Mouse (Mus musculus) left cerebral cortex, adult 8-10 months (tissue): ENCODE results near the gene Znrf4. TPM values are rescaled to one million over a fixed set of nuclear protein-coding genes. Genes with fewer than 3 reads are reported as not detected.
A peak's percentile ranks its signal among the peaks of the same experiment; 100 is the strongest.
"Not testable (repeated sequence)": the region's sequence is repeated elsewhere in the genome, so short reads cannot be mapped to it uniquely, and the experiment has no call there.

ENCODE experiments used
- DNase-seq, 2 experiments: peaks; one replicate each; pipeline ENCODE4 v3.0.0; 2022; ENCODE audit warnings: low spot score in 2 of 2
- total RNA-seq, 4 experiments: library from RNA; stranded (reverse); gene quantifications; 2 replicates each; pipeline ENCODE4 v1.2.4; 2022

The Znrf4 gene
- total RNA-seq, 4 experiments from 2014 or later: not detected

DNA sequence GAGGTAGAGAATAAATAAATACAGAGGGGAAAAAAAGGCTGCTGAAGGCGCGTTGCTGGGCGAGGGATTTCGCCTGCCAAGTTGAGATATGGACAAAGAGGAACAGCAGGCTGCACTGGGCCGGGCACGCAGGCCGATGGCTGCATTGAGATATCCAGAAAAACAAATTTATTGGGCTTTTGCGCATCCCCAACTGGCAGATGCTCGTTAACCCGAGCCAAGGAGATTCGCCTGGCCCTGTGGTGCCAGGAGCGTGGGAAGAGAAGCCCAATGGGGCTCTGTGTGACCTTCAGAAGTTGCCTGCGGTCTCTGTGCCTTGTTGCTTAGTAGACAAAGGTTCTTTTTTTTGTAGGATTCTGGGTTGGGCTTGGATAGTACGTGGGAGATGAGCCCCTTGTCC, 24.0 kb upstream of the Znrf4 start:
- DNase-seq: no peak

DNA sequence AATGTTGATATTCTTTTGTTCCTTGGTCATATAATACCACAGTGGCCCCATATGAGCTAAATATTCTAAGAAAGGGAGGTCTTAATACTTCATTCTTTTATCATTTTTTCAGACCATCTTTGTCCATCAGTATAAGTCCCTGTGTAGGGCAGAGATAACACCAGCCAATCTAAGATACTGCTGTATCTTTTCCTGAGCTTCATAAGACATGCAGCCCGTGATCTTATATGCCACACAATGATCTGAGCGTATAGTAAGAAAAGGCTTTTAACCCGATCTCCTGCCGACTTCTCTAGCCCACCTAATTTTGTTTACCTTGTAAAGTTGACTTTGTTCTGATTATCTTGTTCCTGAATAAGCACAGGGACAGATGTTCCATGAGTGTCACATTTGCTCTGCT, 12.7 kb upstream of the Znrf4 start:
- DNase-seq: no peak

DNA sequence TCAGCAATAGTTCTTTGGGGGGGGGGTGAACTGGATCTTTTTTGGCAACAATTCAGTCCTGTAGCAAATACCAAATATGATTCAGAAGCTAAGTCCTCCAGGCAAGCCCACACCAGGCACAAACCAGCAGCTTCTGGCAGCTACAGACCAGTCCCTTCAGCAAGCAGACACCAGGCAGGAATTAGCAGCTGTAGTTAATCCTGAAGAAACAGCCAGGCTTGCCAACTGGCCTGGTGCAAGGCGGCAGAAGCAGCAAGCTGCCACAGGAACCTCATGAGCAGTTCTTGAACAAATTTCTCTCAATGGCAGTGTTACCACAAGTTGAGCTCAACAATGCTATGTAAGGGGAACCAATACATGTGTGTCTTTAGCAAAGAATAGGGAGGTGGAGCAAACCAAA, 10.5 kb upstream of the Znrf4 start:
- DNase-seq: no peak

DNA sequence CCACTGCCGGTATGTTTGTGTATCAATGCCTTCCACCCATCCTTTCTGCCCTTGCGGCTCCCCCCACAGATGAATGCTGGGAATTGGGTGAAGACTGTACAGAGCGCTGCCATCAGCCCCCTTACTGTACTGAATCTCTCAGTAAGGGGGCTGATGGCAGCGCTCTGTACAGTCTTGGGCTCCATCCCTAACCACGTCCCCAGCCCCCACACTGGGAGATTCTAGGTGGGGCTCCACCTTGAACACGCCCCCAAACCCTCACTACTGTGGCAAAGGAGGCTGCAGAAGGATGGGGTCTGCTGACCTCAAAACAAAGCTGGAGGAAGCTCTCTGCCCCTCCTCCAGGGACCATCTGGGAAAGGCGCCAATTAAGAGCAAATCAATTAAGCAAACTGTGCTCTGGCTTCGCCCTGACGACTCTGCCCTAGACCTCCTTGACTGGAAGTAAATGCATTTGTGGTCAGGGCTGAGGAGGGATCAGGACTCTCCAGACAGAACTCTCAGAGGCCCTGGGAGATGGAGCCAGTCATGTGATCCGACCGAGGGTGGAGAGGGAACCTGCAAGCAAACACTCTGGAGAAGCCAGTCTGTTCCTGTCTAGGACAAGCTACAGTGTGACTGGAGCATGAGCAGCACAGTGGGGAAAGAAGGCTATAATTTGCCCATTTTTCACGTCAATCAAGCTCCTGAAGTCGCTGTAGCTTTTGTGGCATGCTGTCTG, 3.6 kb upstream of the Znrf4 start:
- DNase-seq: no peak

DNA sequence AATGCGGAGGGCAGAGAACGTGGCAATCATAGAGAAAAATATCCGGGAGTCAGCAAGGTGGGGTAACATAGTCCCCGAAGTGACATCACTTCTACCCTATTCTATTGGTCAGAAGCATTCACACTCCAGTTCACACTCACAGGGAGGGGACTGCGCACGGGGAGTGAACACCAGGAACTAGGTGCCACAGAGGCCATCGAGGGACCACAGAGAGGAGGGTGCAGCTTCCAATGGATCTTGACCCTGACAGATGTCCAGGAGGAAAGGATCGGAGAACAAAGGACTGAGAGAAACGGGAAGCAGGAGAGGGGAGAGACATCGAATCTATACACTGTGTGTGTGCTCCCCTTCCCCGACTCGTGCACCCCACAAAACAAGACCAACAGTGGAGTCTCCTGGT, 2.7 kb upstream of the Znrf4 start:
- no peak for DNase-seq

DNA sequence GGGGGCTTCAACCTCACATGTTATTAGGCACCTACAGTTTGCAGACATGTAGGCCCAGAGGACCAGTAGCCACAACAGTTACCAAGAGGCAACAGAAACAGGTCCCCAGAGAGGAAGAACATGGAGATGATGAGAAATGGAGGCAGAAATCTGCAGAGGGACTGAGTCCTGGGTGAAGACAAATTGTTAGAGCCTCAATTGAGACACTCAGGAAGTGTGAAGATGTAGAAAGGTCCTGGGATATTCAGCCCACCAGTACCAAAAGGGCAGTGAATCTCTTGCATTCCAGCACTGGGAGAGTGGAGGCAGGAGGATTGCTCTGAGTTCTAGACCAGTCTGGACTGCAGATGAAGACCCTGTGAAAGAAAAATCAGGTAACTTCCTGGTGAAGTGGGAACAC, 2.1 kb upstream of the Znrf4 start:
- DNase-seq: no peak

DNA sequence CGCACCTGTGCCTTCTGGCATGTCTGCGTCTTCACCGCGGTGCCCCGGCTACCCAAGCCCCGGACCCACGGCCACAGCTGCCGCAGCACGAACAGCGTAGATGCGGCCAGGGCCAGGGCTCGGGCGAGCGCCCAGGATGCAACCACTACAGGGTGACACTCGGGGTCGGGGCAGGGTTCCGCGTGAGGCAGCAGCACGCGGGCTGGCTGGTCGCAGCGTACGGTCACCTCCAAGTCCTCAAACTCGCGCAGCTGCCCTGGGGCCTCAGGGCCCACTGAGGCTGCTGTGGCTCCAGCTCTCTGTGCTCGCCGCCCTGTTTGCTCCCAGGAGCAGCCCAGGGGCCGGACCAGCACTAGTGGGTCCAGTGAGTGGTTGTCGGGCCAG, 532 bp downstream of the Znrf4 start:
- DNase-seq: no peak

DNA sequence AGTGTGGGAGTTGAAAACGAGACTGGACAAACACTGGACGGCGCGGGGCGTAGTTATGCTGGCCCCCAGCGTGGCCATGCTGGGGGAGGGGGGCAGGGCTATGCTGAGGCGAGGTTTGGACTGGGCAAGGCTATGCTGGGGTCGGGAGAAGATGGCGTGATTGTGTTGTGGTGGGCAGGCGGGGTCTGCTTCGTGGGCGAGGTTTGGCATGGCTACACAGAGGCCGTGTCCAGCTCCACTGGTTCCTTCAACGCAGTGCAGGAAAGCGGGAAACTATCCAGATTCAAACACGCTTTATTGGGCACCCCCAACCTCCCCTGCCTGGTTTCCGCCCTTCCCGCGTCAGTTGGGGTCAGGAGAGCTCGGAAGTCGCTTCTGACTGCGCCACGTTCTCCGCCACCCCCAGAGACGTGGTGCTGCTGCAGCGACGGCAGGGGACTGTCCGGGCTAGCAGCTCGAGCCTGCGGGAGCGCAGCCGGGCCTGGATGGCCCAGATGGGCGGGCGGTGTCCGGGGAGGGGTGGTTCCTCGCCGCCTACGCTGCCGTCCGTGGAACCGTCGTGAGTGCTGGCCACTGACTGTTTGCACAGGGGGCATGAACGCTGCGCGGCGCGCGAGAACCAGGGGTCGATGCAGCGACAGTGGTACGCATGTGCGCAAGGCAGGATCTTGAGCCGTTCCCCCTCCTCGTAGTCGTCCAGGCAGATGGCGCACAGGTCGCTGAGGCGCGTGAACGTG, 1.1 kb downstream of the Znrf4 start:
- DNase-seq: no peak

DNA sequence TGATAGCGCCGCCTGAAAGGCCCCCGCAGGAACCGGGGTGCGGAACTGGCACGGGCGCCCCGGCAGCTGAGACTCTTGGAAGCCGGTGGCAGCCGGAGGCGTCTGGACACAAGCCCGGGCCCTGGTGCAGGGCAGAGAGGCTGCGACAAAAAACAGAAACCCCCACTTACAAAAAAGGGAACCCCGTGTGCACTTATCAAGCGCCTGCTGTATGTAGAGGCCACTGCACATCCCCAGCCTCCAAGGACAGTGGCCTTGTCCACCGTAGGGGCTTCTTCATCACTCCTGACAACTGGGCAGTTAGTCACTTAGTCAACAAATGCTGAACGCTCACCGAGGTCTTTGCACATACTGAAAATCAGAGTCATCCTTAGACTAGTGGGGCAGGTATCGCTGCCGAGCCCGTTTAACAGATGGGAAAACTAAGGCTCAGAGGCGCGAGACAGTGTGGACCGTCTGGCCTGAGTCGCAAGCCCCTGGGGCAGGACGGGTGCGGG, 1.7 kb downstream of the Znrf4 start:
- DNase-seq: no peak

DNA sequence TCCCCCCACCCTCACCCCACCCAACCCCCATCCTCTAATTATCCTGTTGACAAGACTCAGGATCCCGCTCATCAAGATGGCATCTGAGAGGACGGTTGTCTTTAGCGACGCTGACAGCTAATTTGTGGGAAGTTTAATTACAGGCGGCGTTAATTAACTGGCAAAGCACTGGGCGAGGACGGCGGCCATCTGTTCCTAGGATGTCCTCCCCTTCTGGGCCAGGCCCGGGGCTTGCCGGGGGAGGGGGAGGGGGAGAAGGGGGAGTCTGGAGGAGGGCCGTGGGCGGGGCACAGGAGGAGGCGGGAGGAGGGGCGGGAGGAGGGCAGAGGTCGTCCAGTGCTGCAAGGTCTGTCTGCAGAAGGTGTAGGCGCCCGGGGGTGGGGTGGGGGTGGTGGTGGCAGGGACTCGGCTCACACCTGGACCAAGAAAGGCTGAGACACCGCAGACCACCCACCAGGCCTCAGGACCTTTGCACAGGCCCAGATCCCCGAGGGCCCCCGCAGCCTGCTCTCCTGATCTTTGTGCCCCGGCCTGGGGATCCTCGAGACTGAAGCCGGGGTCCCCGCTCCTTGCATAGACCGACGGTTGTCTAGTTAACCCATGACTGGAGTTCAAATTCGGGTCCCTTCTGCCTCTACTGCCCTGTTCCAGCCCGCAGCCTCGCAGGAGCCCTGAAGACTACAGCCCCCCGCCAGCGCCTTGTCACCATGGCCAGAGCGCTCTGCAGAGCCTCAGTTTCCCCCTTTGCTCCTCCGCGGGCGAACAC, 2.3 kb downstream of the Znrf4 start:
- DNase-seq: no peak

DNA sequence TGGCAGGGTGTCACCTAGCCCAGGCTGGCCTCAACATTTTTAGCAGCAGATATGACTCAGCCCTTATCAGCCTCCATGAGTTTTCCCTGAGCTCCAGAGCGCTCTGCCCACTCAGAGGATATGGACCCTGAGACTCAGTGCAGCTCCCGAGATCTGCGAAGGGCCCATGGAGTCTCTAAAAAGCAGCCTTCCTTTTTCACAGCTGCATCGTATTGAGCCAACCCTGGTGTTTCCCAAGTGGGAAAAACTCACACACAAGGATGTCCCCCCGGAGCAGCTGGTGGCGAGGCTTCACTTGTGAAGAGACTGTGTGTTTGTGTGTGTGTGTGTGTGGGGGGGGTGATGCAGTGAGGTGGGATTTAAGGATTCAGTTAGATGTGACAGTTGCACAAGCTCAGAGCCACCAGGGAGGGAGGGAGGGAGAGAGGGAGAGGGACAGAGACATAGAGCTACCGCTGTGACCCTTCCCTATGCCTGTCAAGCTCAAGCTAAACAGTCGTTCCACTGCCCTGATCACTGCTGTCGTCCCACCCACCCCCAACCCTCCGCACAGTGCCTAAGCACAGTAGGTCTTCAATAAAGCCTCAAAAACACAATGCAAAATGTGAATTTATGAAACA, 3.1 kb downstream of the Znrf4 start:
- DNase-seq: no peak

DNA sequence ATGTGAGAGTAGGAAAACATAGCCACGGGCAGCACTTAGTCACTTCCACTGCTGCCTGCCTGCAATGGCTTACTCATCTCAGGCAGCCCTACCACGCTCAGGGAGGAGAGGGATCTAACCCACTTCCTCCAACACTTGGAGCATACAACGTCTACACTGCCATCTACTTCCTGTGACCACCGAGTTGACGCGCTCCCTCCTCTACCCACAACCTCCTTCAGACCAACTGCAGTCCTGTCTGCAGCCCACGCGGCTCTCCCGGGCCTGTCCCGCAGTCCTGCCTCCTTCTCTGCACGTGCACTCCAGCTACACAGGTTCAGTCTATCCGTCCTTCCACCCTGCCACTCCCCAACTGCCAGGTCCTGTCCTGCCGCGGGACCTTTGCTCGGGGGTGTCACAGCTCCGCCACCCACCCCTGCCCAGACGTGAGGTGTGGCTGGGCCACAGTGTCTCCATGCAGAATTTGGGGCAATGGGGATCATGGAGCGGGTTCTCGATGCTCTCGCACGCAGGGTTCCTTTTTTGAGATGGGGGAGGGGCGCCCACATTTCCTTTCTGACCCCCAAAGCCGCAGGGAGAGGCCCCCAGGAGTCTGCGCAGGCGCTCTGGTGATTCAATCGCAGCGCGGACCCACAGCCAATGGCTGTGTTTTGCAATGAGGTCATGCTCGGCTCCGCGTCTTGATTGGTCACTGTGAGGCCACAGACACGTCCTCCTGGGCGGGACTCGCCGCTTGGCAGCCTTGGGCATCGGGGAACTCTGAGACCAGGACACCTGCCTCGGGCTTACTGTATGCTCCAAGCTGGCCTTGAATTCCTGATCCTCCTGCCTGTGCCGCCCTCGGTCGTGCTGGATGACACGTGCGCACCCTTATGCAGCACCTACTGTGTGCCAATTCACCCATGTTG, 4.8 kb downstream of the Znrf4 start:
- peak; percentile 86 to 97 for DNase-seq

DNA sequence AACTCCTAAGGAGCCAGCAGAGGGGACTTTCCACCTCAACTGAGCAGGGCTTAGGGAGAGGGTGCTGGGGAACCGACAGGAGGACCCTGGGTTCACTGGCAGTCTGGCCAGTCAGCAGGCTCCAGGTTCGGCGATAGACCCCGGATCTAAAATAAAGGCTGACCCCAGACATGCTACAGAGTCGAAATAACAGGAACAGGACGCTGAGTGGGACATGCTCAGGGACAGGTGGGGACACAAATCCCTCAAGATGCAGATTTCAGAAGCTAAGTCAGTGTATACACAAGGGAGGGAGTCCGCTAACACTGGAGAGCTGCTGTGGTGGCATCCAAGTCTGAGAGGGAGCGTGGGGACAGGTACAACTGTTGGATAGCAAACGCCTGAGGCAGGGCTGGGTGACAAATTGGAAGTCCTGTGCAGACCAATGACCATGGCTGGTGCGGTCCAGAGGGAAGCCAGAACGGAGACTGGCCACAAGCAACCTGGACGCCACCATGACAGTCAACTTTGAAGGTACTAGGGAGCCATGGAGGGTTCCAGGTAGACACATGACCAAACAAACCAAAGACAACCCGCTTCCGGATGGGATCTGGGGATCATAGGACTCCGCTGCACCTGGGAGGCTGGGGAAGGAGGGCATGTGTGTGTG, 5.7 kb downstream of the Znrf4 start:
- DNase-seq: peak in 1 of 2 experiments; percentile 6

DNA sequence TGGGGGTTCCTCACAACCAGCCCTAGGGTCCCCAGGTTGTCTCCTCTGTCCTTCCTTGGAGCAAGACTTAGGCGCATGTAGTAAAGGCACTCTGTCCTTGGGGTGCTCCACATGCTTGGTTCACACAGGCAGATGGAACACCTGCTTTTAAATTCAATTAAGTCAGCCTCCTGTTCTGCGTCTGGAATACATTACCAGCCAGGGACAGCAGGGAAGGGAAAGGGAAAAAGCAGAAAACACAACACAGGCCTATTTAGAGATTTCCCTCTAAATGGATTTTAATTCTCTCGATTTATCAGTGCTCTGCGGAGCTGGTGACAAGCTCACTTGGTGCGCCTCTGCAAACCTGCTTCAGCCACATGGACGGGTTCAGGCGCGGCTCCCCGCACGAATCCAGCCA, 6.8 kb downstream of the Znrf4 start:
- DNase-seq: no peak

DNA sequence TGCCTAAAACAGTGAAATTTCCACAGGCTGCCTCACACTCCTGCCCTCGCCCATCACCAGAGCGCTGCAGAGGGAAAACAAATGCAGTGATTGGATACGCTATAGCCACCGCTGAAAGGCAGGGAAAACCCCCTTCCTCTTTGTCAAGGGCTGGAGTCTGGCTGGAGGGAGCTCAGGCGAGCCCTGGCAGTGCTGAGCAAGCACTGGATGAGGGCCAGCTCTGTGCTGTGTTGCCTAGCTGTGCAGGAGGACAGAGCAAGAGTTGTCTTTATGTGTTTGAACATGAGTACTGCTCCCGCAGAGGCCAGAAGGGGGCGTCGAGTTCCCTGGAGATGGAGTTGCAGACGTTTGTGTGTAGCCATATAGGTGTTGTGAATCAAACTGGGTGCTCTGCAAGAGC, 9.7 kb downstream of the Znrf4 start:
- DNase-seq: peak in 1 of 2 experiments; percentile 50

DNA sequence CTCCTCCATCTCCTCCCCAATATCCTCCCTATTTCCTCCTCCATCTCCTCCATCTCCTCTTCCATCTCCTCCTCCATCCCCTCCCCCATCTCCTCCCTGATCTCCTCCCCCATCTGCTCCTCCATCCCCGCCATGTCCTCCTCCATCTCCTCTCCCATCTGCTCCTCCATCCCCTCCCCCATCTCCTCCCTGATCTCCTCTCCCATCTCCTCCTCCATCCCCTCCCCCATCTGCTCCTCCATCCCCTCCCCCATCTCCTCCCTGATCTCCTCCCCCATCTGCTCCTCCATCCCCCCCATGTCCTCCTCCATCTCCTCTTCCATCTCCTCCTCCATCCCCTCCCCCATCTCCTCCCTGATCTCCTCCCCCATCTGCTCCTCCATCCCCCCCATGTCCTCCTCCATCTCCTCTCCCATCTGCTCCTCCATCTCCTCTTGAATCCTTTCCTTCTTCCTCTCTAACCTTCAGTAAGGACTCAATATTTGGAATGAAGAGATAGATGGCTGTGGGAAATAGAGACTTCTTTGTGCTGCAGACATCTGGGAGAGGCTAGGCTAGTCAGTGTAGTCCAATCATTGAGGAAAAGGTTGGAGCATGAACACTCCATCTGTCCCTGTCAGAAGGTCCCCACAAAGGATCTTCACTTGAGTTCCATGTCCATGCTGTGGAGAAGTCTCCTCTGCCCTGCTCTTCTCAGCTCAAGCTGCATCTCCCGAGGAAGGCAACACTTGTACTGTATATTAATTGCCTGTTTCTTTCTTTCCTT, 10.4 kb downstream of the Znrf4 start:
- DNase-seq: not testable (repeated sequence)

DNA sequence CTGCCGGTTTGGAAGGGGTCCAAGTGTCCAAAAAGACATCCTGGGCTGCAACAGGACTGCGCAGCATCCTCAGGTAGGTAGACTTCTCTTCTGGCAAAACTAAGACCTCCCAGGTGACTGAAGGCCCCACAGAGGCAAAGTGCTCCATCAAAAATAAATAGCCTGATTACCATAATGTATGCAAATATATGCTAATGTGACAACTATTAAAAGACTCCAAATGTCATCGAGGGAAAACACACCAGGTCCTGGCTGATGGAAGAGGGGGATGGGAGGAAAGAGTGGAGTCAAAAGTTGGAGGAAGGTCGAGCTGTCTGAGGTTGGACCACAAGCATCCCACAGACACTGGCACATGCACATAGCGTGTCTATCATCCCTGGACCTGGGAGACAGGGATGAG, 13.0 kb downstream of the Znrf4 start:
- DNase-seq: no peak

DNA sequence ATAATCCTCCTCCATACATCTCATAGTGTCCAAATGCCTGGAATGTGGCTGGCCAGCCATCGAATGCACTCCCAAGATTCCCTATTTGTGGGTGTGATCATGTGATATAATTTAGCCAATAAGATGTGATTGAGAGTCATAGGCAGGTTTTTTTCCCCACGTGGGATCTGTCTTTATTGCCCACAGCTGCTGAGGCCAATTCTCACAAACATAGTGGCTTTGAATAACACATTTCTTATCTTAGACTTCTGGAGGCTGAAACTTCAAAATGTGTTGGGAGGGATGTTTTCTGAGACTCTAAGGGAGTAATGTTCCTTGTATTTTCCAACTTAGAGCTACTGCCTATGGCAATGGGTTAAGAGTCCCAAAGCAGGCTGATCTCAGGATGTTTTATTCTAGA, 17.8 kb downstream of the Znrf4 start:
- no peak for DNase-seq

DNA sequence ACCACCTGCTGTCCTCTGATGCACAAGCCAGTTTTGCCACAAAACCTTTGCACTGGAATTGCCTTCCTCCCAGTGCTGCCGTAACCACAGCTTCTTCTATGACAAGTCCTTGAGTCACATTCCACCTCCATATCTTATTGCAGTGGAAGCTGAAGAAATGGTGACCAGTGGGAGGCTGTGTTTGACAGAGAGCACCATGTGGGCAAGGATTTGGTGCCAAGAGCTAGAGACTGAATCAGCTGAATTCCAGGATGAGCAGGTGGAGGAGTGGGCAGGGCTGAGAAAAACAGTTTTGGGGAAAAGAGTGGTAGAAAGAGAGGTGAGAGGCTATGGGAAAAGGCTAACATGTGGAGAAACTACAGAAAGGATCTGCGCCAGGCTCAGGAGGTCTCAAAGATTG, 18.4 kb downstream of the Znrf4 start:
- DNase-seq: peak in 1 of 2 experiments; percentile 90
